Mouse (Mus musculus): ENCODE measurements around the gene Mrpl51. TPM values are rescaled to one million over a fixed set of nuclear protein-coding genes. Genes with fewer than 3 reads are reported as not detected.

The Mrpl51 gene
- polyA plus RNA-seq, 1 experiment from 2014 or later = 217 TPM

GRCm38 (mm10) chr6:125237421-125237820 lies 45.8 kb downstream of the Mrpl51 start:
- Histone ChIP-seq H3K4me3 (replicated peaks) (no peak overlapping the region), H3K4me2 (no peak overlapping the region), H3K36me3 (no peaks in the 10 kb centered on the region), H3K9ac (no peak overlapping the region), H3K27ac (no peak overlapping the region), H3K9me3 (replicated peaks) (no peaks in the 10 kb centered on the region), H3K4me1 (replicated peaks) (peaks cover 24% of the 10 kb centered on the region), H3K27me3 (no peaks in the 10 kb centered on the region)
- WGBS (ENCODE audit: insufficient replicate concordance) = 74% methylated on average over 4 of the region's 4 CpGs
- ATAC-seq (ENCODE audit: low read depth) (no peak), DNase-seq (no peak)

- WGBS (ENCODE audit: insufficient replicate concordance) = 26% methylated on average over 6 of the region's 6 CpGs
- Histone ChIP-seq H3K9ac (no peak overlapping the region), H3K27me3 (no peaks in the 10 kb centered on the region)
Observed at GRCm38 (mm10) chr6:125238396-125238795, 46.8 kb downstream of the Mrpl51 start.

GRCm38 (mm10) chr6:125239547-125239946 lies 47.9 kb downstream of the Mrpl51 start:
- H3K4me1 ChIP-seq (replicated peaks) = peaks cover 8% of the 10 kb centered on the region
- H3K4me3 ChIP-seq (replicated peaks) = no peak overlapping the region
- H3K9me3 ChIP-seq (replicated peaks) = no peaks in the 10 kb centered on the region
- DNase-seq (no peak), ATAC-seq (ENCODE audit: low read depth) (no peak)
- no peak overlapping the region for H3K4me2 ChIP-seq
- no peak overlapping the region for H3K9ac ChIP-seq
- WGBS (ENCODE audit: insufficient replicate concordance) = 74% methylated on average over 5 of the region's 5 CpGs
- H3K36me3 ChIP-seq = no peaks in the 10 kb centered on the region
- no peaks in the 10 kb centered on the region for H3K27me3 ChIP-seq
- no peak overlapping the region for H3K27ac ChIP-seq

More at GRCm38 (mm10) chr6:125238396-125238795, 46.8 kb downstream of the Mrpl51 start:
- DNase-seq (no peak), ATAC-seq (ENCODE audit: low read depth) (no peak)
- peaks cover 14% of the 10 kb centered on the region for H3K4me1 ChIP-seq (replicated peaks)
- no peaks in the 10 kb centered on the region for H3K36me3 ChIP-seq
- no peak overlapping the region for H3K27ac ChIP-seq
- no peak overlapping the region for H3K4me2 ChIP-seq
- no peak overlapping the region for H3K4me3 ChIP-seq (replicated peaks)
- H3K9me3 ChIP-seq (replicated peaks) = no peaks in the 10 kb centered on the region

GRCm38 (mm10) chr6:125240617-125241016 lies 49.0 kb downstream of the Mrpl51 start:
- Histone ChIP-seq H3K36me3 (no peaks in the 10 kb centered on the region), H3K4me2 (no peak overlapping the region), H3K27me3 (no peaks in the 10 kb centered on the region), H3K9ac (no peak overlapping the region), H3K27ac (no peak overlapping the region), H3K4me1 (replicated peaks) (peaks cover 8% of the 10 kb centered on the region), H3K4me3 (replicated peaks) (no peak overlapping the region), H3K9me3 (replicated peaks) (no peaks in the 10 kb centered on the region)
- ATAC-seq (ENCODE audit: low read depth) = no peak
- DNase-seq = no peak
- 71% methylated on average over 5 of the region's 5 CpGs for WGBS (ENCODE audit: insufficient replicate concordance)

- ATAC-seq (ENCODE audit: low read depth) (no peak), DNase-seq (no peak)
- H3K4me2 ChIP-seq = no peak overlapping the region
- no peak overlapping the region for H3K4me3 ChIP-seq (replicated peaks)
- H3K4me1 ChIP-seq (replicated peaks) = peaks cover 8% of the 10 kb centered on the region
- H3K27me3 ChIP-seq = no peaks in the 10 kb centered on the region
- no peaks in the 10 kb centered on the region for H3K9me3 ChIP-seq (replicated peaks)
- no peaks in the 10 kb centered on the region for H3K36me3 ChIP-seq
- no peak overlapping the region for H3K27ac ChIP-seq
- 43% methylated on average over 8 of the region's 8 CpGs for WGBS (ENCODE audit: insufficient replicate concordance)
- no peak overlapping the region for H3K9ac ChIP-seq
Observed at GRCm38 (mm10) chr6:125241566-125241965, 50.0 kb downstream of the Mrpl51 start.

- H3K4me1 ChIP-seq (replicated peaks) = no peaks in the 10 kb centered on the region
- H3K4me3 ChIP-seq (replicated peaks) = no peak overlapping the region
- no peak overlapping the region for H3K9ac ChIP-seq
- no peaks in the 10 kb centered on the region for H3K9me3 ChIP-seq (replicated peaks)
- H3K27ac ChIP-seq = no peak overlapping the region
- DNase-seq (no peak), ATAC-seq (ENCODE audit: low read depth) (no peak)
- 24% methylated on average over 1 of the region's 1 CpGs for WGBS (ENCODE audit: insufficient replicate concordance)
- no peaks in the 10 kb centered on the region for H3K36me3 ChIP-seq
- no peak overlapping the region for H3K4me2 ChIP-seq
- H3K27me3 ChIP-seq = no peaks in the 10 kb centered on the region
Observed at GRCm38 (mm10) chr6:125244551-125244950, 53.0 kb downstream of the Mrpl51 start.

Small RNA genes within 50 kb of the gene (microRNA-seq; reads per million reads assigned to microRNA genes)
- 2.1 reads per million for gene Mir3098
- not detected for gene Mir8113

Other genes with a start within 250 kb of the Mrpl51 start
- 67.3 and 77.6 TPM in 2 replicates for gene Cops7a, start 226.3 kb upstream of the Mrpl51 start, polyA plus RNA-seq (2015; fragmentation: Nextera tagmentation; extraction: Ambion mirVana)
- gene Pianp, start 195.1 kb upstream of the Mrpl51 start, polyA plus RNA-seq (2015; fragmentation: Nextera tagmentation; extraction: Ambion mirVana) = 0.05 and 0.15 TPM in 2 replicates
- gene Zfp384, start 182.7 kb upstream of the Mrpl51 start, polyA plus RNA-seq (2015; fragmentation: Nextera tagmentation; extraction: Ambion mirVana) = 3.6 and 3.8 TPM in 2 replicates
- 28.6 and 31.8 TPM in 2 replicates for gene Ing4, start 152.0 kb upstream of the Mrpl51 start, polyA plus RNA-seq (2015; fragmentation: Nextera tagmentation; extraction: Ambion mirVana)
- 1.6 and 2.2 TPM in 2 replicates for gene Acrbp, start 142.1 kb upstream of the Mrpl51 start, polyA plus RNA-seq (2015; fragmentation: Nextera tagmentation; extraction: Ambion mirVana)
- gene Lpar5, start 123.9 kb upstream of the Mrpl51 start, polyA plus RNA-seq (2015; fragmentation: Nextera tagmentation; extraction: Ambion mirVana) = 1.6 and 2.1 TPM in 2 replicates
- gene Chd4, start 95.8 kb upstream of the Mrpl51 start, polyA plus RNA-seq (2015; fragmentation: Nextera tagmentation; extraction: Ambion mirVana) = 29.2 and 30.0 TPM in 2 replicates
- gene Nop2, start 59.9 kb upstream of the Mrpl51 start, polyA plus RNA-seq (2015; fragmentation: Nextera tagmentation; extraction: Ambion mirVana) = 60.6 and 65.5 TPM in 2 replicates
- 3.7 and 3.9 TPM in 2 replicates for gene Iffo1, start 46.6 kb upstream of the Mrpl51 start, polyA plus RNA-seq (2015; fragmentation: Nextera tagmentation; extraction: Ambion mirVana)
- 1,179 and 1,220 TPM in 2 replicates for gene Gapdh, start 25.3 kb upstream of the Mrpl51 start, polyA plus RNA-seq (2015; fragmentation: Nextera tagmentation; extraction: Ambion mirVana)
- gene Ncapd2, start 100 bp upstream of the Mrpl51 start, polyA plus RNA-seq (2015; fragmentation: Nextera tagmentation; extraction: Ambion mirVana) = 94.5 and 101 TPM in 2 replicates
- gene Vamp1, start 23.8 kb downstream of the Mrpl51 start, polyA plus RNA-seq (2015; fragmentation: Nextera tagmentation; extraction: Ambion mirVana) = 1.6 and 2.1 TPM in 2 replicates
- 5.2 TPM in 2 replicates for gene Tapbpl, start 40.1 kb downstream of the Mrpl51 start, polyA plus RNA-seq (2015; fragmentation: Nextera tagmentation; extraction: Ambion mirVana)
- gene Cd27, start 45.2 kb downstream of the Mrpl51 start, polyA plus RNA-seq (2015; fragmentation: Nextera tagmentation; extraction: Ambion mirVana) = 1.6 and 2.1 TPM in 2 replicates
- gene Tuba3a, start 94.2 kb downstream of the Mrpl51 start, polyA plus RNA-seq (2015; fragmentation: Nextera tagmentation; extraction: Ambion mirVana) = not detected in 2 replicates
- 18.3 and 18.4 TPM in 2 replicates for gene Ltbr, start 122.1 kb downstream of the Mrpl51 start, polyA plus RNA-seq (2015; fragmentation: Nextera tagmentation; extraction: Ambion mirVana)
- 0.31 and 0.37 TPM in 2 replicates for gene Scnn1a, start 128.9 kb downstream of the Mrpl51 start, polyA plus RNA-seq (2015; fragmentation: Nextera tagmentation; extraction: Ambion mirVana)
- gene Tnfrsf1a, start 157.6 kb downstream of the Mrpl51 start, polyA plus RNA-seq (2015; fragmentation: Nextera tagmentation; extraction: Ambion mirVana) = 19.6 and 23.4 TPM in 2 replicates
- 0.31 and 0.56 TPM in 2 replicates for gene Plekhg6, start 189.0 kb downstream of the Mrpl51 start, polyA plus RNA-seq (2015; fragmentation: Nextera tagmentation; extraction: Ambion mirVana)

All from liver, embryonic 13.5 days (tissue).